Mouse (Mus musculus) layer of hippocampus, postnatal 10 days (tissue): ENCODE results near the gene Tmprss15. TPM values are rescaled to one million over a fixed set of nuclear protein-coding genes. Genes with fewer than 3 reads are reported as not detected.
A peak's percentile ranks its signal among the peaks of the same experiment; 100 is the strongest.

Source experiments
- DNase-seq, 2 experiments: peaks; one replicate each; pipeline ENCODE4 v3.0.0; 2021; ENCODE audit warnings: low spot score in 2 of 2
- long read RNA-seq: library from polyadenylated mRNA; stranded (forward); transcript quantifications from one replicate; pipeline ENCODE4 v2.0.0, GENCODE M21; 2023
- total RNA-seq, 2 experiments: library from RNA; stranded (reverse); gene quantifications; 2 replicates each; pipeline ENCODE4 v1.2.3; 2021

Gene Tmprss15
- total RNA-seq, result not detected
- long read RNA-seq, result 0 reads

GRCm38 (mm10) chr16:79090997-79091396 lies at the start of gene Tmprss15:
TSS of gene Tmprss15 (minus strand) at chr16:79091097.
- no peak for DNase-seq

- no peak for DNase-seq
Measured at GRCm38 (mm10) chr16:79114879-79115278, 24.0 kb upstream of the Tmprss15 start.

- no peak for DNase-seq
Measured at GRCm38 (mm10) chr16:79109516-79109915, 18.6 kb upstream of the Tmprss15 start.

- no peak for DNase-seq
Measured at GRCm38 (mm10) chr16:79108969-79109368, 18.1 kb upstream of the Tmprss15 start.

- no peak for DNase-seq
Measured at GRCm38 (mm10) chr16:79100325-79100724, 9.4 kb upstream of the Tmprss15 start.

GRCm38 (mm10) chr16:79098321-79098720 lies 7.4 kb upstream of the Tmprss15 start:
- no peak for DNase-seq

DNA sequence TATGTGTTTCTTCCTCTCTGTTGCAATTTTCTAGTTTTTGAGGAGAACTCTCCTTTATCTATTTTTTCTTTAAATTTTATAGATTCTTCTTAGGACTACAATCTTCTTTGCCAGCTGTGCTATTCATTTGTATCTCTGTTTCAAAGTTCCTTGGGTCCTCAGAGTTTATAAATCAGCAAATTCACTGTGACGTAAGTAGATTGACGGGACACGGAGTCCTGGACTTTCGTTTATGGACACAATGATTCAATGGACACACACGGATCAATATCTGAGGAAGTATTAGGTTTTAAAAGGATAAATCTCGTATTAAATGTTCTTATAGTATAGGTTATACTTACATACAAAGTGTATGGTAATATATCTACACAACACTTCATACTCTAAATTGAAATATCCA lies 4.3 kb downstream of the Tmprss15 start:
- DNase-seq, result no peak

DNA sequence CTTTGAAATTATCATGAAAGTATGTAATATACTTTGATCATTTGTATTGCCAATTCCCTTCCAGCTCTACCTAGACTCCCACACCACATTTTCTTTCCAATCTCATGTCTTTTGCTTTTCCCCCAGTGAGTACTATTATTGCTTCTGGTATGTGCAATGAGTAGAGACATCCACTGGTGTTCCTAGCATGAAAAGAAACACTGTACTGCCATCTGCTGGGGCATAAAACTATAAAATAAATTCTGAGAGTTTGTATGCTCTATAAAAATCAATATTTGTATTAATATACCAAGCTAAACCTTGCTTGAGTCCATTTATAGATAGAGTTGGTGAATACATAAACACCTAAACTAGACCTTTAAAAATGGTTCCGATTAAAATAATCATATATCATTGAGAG lies 27.0 kb downstream of the Tmprss15 start:
- no peak for DNase-seq

DNA sequence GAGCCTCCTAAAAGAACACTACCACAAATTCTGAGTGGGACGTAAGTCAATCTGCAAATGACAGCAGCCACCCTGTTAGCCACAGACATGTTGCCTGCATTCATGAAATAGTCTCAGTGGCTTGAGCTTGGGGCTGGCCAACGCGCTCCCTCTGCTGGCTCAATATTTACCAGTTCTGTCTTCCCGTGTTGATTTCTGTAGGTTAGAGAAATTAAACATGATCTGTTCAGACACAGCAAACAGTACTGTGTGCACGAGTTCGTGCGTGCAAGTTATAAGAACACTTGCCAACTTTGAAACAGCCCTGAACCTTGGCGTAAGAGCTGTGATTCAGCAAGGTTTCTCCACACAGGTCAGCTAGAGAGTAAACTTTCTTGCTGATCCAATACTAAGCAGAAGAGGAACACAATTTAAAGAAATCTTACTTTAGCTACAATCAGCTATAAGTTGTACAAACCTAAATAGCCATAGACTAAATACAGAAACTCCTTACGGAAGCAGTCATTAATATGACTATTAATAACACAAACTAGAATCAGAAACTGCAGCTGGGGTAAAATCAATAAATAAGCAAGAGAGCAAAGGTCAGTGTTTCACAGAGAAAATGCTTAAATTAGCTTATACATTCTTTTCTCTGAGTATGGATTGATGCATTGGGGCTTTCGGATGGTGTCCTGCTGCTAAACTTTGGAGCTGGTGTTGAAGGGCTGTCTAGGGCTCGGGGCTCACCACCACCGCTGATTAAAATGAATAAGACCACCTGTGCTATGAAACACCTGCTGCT lies 31.9 kb downstream of the Tmprss15 start:
- DNase-seq, result peak; percentile 40 to 50

- no peak for DNase-seq
Measured at GRCm38 (mm10) chr16:79032593-79032992, 58.3 kb downstream of the Tmprss15 start.

- no peak for DNase-seq
Measured at GRCm38 (mm10) chr16:79002812-79003211, 88.1 kb downstream of the Tmprss15 start.

GRCm38 (mm10) chr16:79001679-79002078 lies 89.2 kb downstream of the Tmprss15 start:
- DNase-seq, result no peak

- no peak for DNase-seq
Measured at GRCm38 (mm10) chr16:78976384-78976783, 114.5 kb downstream of the Tmprss15 start.

DNA sequence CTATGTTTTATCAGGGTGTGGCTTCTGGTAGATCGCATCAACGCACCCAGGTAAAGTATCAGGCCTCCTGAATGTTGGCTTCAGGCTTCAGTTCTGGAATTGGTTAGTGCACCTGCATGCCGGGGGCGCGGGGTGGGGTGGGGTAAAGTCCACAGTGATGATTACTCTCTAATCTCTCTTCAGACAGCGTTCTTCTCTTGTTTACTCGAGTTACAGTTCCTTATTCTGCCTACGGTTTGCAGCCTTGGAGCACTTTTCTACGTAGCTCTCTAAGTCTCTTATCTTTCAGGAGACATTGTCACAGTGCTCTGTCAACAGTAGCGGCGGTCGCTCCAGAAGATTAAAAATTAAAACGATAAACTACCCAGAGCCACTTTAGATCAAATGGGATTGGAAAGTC lies 116.8 kb downstream of the Tmprss15 start:
- no peak for DNase-seq

DNA sequence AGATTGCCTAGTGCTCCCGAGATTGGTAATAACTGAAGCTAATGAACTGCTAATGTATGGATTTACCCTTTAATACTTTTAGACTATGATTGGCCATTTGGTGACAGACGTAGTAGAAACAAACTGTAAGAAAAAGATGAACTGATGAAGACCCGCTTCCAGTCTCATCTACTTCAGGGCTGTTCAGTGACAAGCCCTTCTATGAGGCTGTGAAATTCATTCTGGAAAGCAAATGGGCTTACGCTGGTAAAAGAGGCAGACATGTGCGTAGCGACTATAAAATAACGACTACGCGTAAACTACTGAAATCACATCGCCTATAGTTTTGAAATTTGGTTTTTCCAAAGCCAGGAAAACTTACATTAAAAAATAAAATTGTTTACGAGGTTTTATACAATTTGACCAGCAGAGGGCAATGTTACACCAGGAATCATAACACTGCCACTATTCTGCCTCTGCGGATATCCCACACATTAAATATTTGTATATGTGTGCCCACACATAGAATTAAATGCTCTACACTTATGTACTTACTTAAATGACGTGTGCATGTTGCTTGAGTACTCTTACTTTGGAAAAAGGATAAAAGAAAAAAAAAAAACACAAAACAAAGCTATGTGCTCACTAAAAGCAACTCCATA lies 121.7 kb downstream of the Tmprss15 start:
- no peak for DNase-seq

DNA sequence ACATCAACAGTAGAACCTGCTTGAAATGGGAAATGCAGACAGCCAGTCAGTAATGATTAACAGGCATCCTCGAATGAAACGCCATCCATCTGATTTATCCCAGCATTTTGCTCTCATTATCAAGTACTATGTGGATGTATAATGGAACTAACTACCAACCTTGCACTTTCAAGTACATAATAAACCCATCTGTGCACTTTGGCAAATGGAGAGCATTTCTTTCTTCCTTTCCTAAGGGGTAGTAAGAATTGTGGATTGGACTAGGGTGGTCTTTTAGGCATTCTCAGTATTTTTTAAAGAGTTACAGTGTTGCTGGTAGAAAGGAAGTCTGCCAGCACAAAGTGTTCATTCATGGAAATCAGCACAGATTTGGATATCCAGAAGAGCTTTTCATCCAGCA lies 133.5 kb downstream of the Tmprss15 start:
- no peak for DNase-seq

DNA sequence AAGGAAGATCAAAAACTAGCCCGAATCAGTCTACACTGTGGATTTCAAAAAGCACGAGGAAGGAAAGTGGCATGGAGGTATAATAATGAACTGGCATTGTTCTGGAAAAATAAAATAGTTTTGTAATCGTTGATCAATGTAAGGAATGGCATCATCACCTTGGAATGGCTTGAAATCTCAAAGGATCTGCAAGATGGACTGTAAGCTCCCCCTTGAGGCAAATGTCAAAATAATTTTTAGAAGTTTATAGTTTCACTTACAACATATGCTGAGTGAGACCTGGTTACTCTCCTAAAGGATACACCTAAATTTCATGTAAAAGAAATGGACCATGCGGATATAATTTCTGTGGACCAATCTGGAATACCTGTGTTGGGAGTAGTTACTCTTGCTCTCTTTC lies 140.5 kb downstream of the Tmprss15 start:
- DNase-seq, result no peak

DNA sequence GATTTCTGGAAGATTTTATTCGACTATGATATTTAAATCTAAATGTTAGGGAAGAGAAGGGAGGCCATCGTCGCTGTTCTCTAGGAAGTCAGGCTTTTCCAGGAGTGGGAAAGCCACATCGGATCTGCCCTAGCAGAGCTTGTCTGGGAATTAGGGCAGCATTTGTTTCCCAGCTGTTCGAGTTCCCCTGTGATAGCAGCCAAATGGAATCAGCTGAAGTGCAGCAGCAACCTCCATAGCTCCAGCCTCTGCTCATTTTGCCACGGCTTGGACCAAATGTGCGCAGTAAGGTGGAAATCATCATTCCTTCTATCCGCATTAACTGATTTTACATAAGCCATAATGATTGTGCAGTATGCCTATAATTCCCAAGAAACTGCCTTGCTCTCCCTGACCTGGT lies 153.1 kb downstream of the Tmprss15 start:
- no peak for DNase-seq

DNA sequence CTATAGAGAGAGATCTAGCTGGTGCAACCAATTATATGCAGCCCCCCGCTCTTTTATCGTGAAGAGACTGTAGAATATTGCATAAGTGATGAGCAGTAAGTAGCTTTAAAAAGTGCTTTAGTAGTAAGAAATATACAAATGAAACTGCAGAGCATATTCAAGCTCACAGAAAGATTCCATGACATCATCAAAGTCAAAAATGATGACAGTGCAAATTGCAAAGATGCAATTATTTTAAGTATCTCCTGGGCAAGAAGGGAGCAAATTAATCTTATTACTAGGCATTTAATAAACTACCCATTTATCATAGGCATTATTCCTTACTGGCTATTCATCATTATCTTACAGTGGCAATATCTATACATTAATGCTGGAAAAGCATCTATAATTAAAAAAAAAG lies 156.6 kb downstream of the Tmprss15 start:
- DNase-seq, result no peak

DNA sequence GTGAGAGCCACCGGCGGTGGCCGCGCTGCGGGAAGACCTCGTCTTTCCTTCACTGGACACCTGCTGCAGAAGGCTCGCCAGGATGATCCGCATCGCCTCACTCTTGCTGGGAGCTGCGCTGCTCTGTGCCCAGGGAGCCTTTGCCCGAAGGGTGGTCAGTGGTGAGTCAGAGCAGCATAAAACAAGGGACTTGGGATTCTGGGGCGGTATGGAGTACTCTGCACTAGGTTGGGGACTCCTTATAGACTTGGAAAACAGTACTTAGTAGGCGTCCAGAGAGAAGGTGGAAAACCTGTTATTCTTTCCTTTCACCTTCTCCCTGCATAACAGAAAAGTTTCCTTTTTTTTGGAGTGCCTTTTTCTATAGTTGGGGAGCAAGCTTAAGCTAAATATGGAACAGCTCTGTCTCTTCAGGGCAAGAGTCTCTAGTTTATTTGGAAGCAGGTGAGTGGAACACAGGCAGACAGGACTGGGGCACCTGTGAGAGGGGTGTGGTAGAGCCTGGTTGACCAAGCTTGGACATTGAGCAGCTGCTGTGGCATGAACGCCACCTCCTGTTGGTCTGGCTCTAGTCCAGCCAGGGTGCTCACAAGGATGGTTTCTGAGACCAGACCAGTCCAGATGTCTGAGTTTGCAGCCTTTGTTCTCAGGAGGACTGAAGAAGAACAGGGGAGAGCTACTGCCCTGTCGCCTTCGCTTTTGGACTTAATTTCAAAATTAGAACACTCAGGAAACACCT lies 159.4 kb downstream of the Tmprss15 start:
- DNase-seq, result no peak

- peak; percentile 7 to 18 for DNase-seq
Measured at GRCm38 (mm10) chr16:78930382-78931286, 160.3 kb downstream of the Tmprss15 start, which contains the start of gene Chodl. TSS of gene Chodl (plus strand) at chr16:78930948.
